Mouse (Mus musculus): ENCODE measurements at regions not wholly inside any gene's neighbourhood (a gene's known extent, or its start where the extent isn't known, plus 50 kb on each side); places are given as distances from the start of the nearest gene placed in this dataset.

GRCm38 (mm10) chr8:40127141-40127540, 547.7 kb upstream of the Adam24 start:
- TF ChIP-seq CTCF (IDR thresholded peaks at IDR 0.05; ENCODE audit: control insufficient read depth, insufficient read depth, insufficient replicate concordance, low read depth, low read length) (no peak), POLR2A (IDR thresholded peaks at IDR 0.05; ENCODE audit: control insufficient read depth, low read depth, low read length) (no peak)

Data from testis, adult 2 months (tissue).